Mouse (Mus musculus) liver, adult 2 months (tissue): ENCODE results near the gene Ralgps1.

ENCODE experiments used
- CTCF ChIP-seq: fragments of 200-500 bp; IDR thresholded peaks from 2 replicates; pipeline ENCODE4 v1.5.1; 2011; ENCODE audit warnings: low read depth, low read length, control low read depth
- POLR2A ChIP-seq: fragments of 200-500 bp; IDR thresholded peaks from 2 replicates; pipeline ENCODE4 v1.6.1; 2011; ENCODE audit warnings: low read length, control low read depth; ENCODE audit not compliant: insufficient read depth; ENCODE audit errors: extremely low read depth

DNA sequence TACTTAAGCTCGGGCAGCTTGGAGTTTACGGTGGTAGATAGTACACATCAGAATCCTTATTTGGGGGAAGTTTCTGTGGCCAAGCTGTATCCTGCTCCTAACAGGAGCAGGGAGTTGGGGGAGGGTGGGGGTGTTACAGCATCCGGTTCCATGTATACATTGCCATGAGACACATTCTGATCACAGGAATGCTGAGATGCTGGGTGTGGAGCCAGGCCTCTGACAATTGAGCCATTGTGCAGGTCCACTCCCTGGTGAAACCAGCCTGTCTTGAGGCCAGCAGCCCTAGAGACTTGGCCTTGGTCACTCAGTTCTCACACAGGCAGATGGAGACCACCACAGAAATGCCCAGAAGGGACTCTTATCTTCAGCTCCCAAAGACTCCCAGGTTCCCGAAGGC, 151.6 kb downstream of the Ralgps1 start:
- TF ChIP-seq CTCF (no peak), POLR2A (no peak)
